25 mouse cellular contexts compared by ENCODE assay signal in genomic region chr14:19949475-19949874, GRCm38 (mm10). TPM values are rescaled to one million over a fixed set of nuclear protein-coding genes. Genes with fewer than 3 reads are reported as not detected.
A peak's percentile ranks its signal among the peaks of the same experiment; 100 is the strongest.
DNase-seq lines count a peak whose midpoint lies in the region; ATAC-seq and TF ChIP-seq lines count a peak whose summit lies in the region.
"Had no signal": no experiment of that assay in that cellular context is flagged by ENCODE, and none has a peak within 500 bp of the region (broad histone marks: within the 10 kb centered on the region; RNA-seq: fewer than 3 reads in every experiment).

No protein-coding gene starts in this region.

- no peak overlapping the region for H3K4me3 ChIP-seq in forebrain, postnatal 0 days (ENCODE audit: low read depth, low read length)
- H3K4me3 ChIP-seq in forebrain, embryonic 14.5 days (ENCODE audit: low read depth, low read length) = no peak overlapping the region
- H3K4me3 ChIP-seq in limb, embryonic 15.5 days = no peak overlapping the region
- no peak overlapping the region for H3K4me3 ChIP-seq in limb, embryonic 10.5 days
- no peak overlapping the region for H3K4me3 ChIP-seq in cortical plate, adult 2 months (ENCODE audit: insufficient read depth, low read length)
- no peak overlapping the region for H3K4me3 ChIP-seq in hindbrain, embryonic 14.5 days (replicated peaks; ENCODE audit: low read length)
- no peak overlapping the region for H3K4me3 ChIP-seq in liver, embryonic 11.5 days (ENCODE audit: low read depth, low read length)
- H3K4me3 ChIP-seq: embryonic facial prominence, embryonic 10.5 days; embryonic facial prominence, embryonic 13.5 days; erythroblast, embryonic 14.5 days; gastrocnemius, adult 2 months; hindbrain, embryonic 12.5 days; intestine, embryonic 15.5 days had no signal

- peaks cover 18% of the 10 kb centered on the region for H3K4me1 ChIP-seq in forebrain, postnatal 0 days (ENCODE audit: insufficient read depth)
- H3K4me1 ChIP-seq in forebrain, embryonic 14.5 days (ENCODE audit: control insufficient read depth, insufficient read depth, low read length) = 0 out of 2 replicates have a peak, but pooled peaks cover 8% of the 10 kb centered on the region
- no peaks in the 10 kb centered on the region for H3K4me1 ChIP-seq in limb, embryonic 15.5 days
- H3K4me1 ChIP-seq in limb, embryonic 10.5 days = no peaks in the 10 kb centered on the region
- H3K4me1 ChIP-seq in cortical plate, adult 2 months (ENCODE audit: control insufficient read depth, insufficient read depth, low read length) = peaks cover 11% of the 10 kb centered on the region; the same call in 1 of the 2 replicates
- H3K4me1 ChIP-seq in hindbrain, embryonic 14.5 days (replicated peaks; ENCODE audit: control insufficient read depth, insufficient read depth, low read length) = no peaks in the 10 kb centered on the region; the same call in none of the 2 replicates
- H3K4me1 ChIP-seq in liver, embryonic 11.5 days (replicated peaks; ENCODE audit: control insufficient read depth, insufficient read depth, low read length) = 0 out of 2 replicates have a peak, but pooled peaks cover 2% of the 10 kb centered on the region
- H3K4me1 ChIP-seq: embryonic facial prominence, embryonic 10.5 days; embryonic facial prominence, embryonic 13.5 days; hindbrain, embryonic 12.5 days had no signal

- WGBS in forebrain, postnatal 0 days = 66% methylated on average over 2 of the region's 2 CpGs
- WGBS in forebrain, embryonic 14.5 days = 92% methylated on average over 2 of the region's 2 CpGs
- WGBS in limb, embryonic 15.5 days = 93% methylated on average over 2 of the region's 2 CpGs
- 97% methylated on average over 2 of the region's 2 CpGs for WGBS in limb, embryonic 10.5 days
- WGBS in hindbrain, embryonic 14.5 days = 99% methylated on average over 2 of the region's 2 CpGs
- 77% methylated on average over 2 of the region's 2 CpGs for whole genome bisulfite sequencing in liver, embryonic 11.5 days

- no peak for TF ChIP-seq POLR2A in cortical plate, adult 2 months (IDR thresholded peaks at IDR 0.05; ENCODE audit: extremely low read depth, insufficient read depth, low read length)

- peak; percentile 28 for ATAC-seq in forebrain, postnatal 0 days
- ATAC-seq in forebrain, embryonic 14.5 days = no peak
- no peak for ATAC-seq in limb, embryonic 15.5 days (ENCODE audit: insufficient number of reproducible peaks, low FRiP score, low TSS enrichment, low read depth)
- no peak for ATAC-seq in hindbrain, embryonic 14.5 days (ENCODE audit: low FRiP score)
- no peak for ATAC-seq in liver, embryonic 11.5 days (replicated peaks; ENCODE audit: low FRiP score)
- ATAC-seq: CD4-positive, CD25-positive, alpha-beta regulatory T cell, adult 4 months; hindbrain, embryonic 16.5 days; intestine, embryonic 15.5 days had no signal

- H3K27me3 ChIP-seq in forebrain, postnatal 0 days (ENCODE audit: insufficient read depth, low read length) = no peaks in the 10 kb centered on the region
- H3K27me3 ChIP-seq in forebrain, embryonic 14.5 days (replicated peaks; ENCODE audit: control insufficient read depth, insufficient read depth, low read length) = no peaks in the 10 kb centered on the region
- no peaks in the 10 kb centered on the region for H3K27me3 ChIP-seq in limb, embryonic 15.5 days
- H3K27me3 ChIP-seq in limb, embryonic 10.5 days (ENCODE audit: low read depth, poor library complexity, severe bottlenecking) = no peaks in the 10 kb centered on the region
- H3K27me3 ChIP-seq in hindbrain, embryonic 14.5 days (ENCODE audit: control insufficient read depth, insufficient read depth, low read length) = no peaks in the 10 kb centered on the region
- no peaks in the 10 kb centered on the region for H3K27me3 ChIP-seq in liver, embryonic 11.5 days (replicated peaks; ENCODE audit: control insufficient read depth, insufficient read depth, low read length)
- H3K27me3 ChIP-seq: embryonic facial prominence, embryonic 13.5 days; hindbrain, embryonic 12.5 days; intestine, embryonic 15.5 days had no signal

- H3K9ac ChIP-seq in forebrain, postnatal 0 days = no peak overlapping the region
- no peak overlapping the region for H3K9ac ChIP-seq in forebrain, embryonic 14.5 days (ENCODE audit: low read length)
- H3K9ac ChIP-seq in limb, embryonic 15.5 days = no peak overlapping the region
- no peak overlapping the region for H3K9ac ChIP-seq in hindbrain, embryonic 14.5 days
- no peak overlapping the region for H3K9ac ChIP-seq in liver, embryonic 11.5 days (ENCODE audit: low read depth, low read length)
- H3K9ac ChIP-seq: embryonic facial prominence, embryonic 13.5 days; hindbrain, embryonic 12.5 days; intestine, embryonic 15.5 days had no signal

- H3K36me3 ChIP-seq in forebrain, postnatal 0 days (ENCODE audit: insufficient read depth) = peaks cover 3% of the 10 kb centered on the region; the same call in 1 of the 2 replicates
- H3K36me3 ChIP-seq in forebrain, embryonic 14.5 days (ENCODE audit: control insufficient read depth, insufficient read depth, low read length) = peaks cover 19% of the 10 kb centered on the region; the same call in 1 of the 2 replicates
- H3K36me3 ChIP-seq in limb, embryonic 15.5 days = no peaks in the 10 kb centered on the region
- H3K36me3 ChIP-seq in limb, embryonic 10.5 days = peaks cover 35% of the 10 kb centered on the region
- H3K36me3 ChIP-seq in hindbrain, embryonic 14.5 days (replicated peaks; ENCODE audit: control insufficient read depth, insufficient read depth) = peaks cover 48% of the 10 kb centered on the region
- no peaks in the 10 kb centered on the region for H3K36me3 ChIP-seq in liver, embryonic 11.5 days (ENCODE audit: control insufficient read depth, insufficient read depth, low read length)
- H3K36me3 ChIP-seq: intestine, embryonic 15.5 days had no signal

- no peak overlapping the region for H3K4me2 ChIP-seq in forebrain, postnatal 0 days (ENCODE audit: low read depth)
- H3K4me2 ChIP-seq in forebrain, embryonic 14.5 days (ENCODE audit: low read length) = no peak overlapping the region
- H3K4me2 ChIP-seq in limb, embryonic 15.5 days = no peak overlapping the region
- no peak overlapping the region for H3K4me2 ChIP-seq in hindbrain, embryonic 14.5 days (replicated peaks)
- H3K4me2 ChIP-seq in liver, embryonic 11.5 days = no peak overlapping the region
- H3K4me2 ChIP-seq: embryonic facial prominence, embryonic 13.5 days; heart, embryonic 11.5 days; hindbrain, embryonic 12.5 days; intestine, embryonic 15.5 days had no signal

- peak overlapping the region; percentile 55; the same call in 1 of the 2 replicates for H3K27ac ChIP-seq in forebrain, postnatal 0 days (ENCODE audit: low read depth, low read length)
- no peak overlapping the region for H3K27ac ChIP-seq in forebrain, embryonic 14.5 days (ENCODE audit: low read depth, low read length)
- peak overlapping the region; percentile 27; the same call in 1 of the 2 replicates for H3K27ac ChIP-seq in limb, embryonic 15.5 days
- H3K27ac ChIP-seq in limb, embryonic 10.5 days = no peak overlapping the region
- 0 out of 2 replicates have a peak overlapping the region, but pooled peaks have one; percentile 10 for H3K27ac ChIP-seq in cortical plate, adult 2 months (ENCODE audit: insufficient read depth, low read length)
- H3K27ac ChIP-seq in hindbrain, embryonic 14.5 days = no peak overlapping the region
- H3K27ac ChIP-seq in liver, embryonic 11.5 days (ENCODE audit: low read depth, low read length) = no peak overlapping the region
- H3K27ac ChIP-seq: embryonic facial prominence, embryonic 10.5 days; embryonic facial prominence, embryonic 13.5 days; gastrocnemius, adult 2 months; hindbrain, embryonic 12.5 days; intestine, embryonic 15.5 days had no signal

- DNase-seq in forebrain, postnatal 0 days = peak; percentile 36
- no peak for DNase-seq in forebrain, embryonic 14.5 days (ENCODE audit: low spot score)
- DNase-seq in limb, embryonic 10.5 days (ENCODE audit: low spot score) = no peak
- no peak for DNase-seq in hindbrain, embryonic 14.5 days (ENCODE audit: low spot score)
- no peak for DNase-seq in liver, embryonic 11.5 days (ENCODE audit: low spot score)
- DNase-seq: adrenal gland, adult 2 months; adrenal gland, postnatal 25 days; cerebellum, adult 11 months; cerebellum, adult 2 months; cerebellum, adult 9-11 months; cerebellum, postnatal 25 days; embryo, embryonic 11 days; gastrocnemius, adult 2 months; gastrocnemius, postnatal 14 days; kidney, adult 11 months had no signal

- TF ChIP-seq CTCF in forebrain, postnatal 0 days (IDR thresholded peaks at IDR 0.05; ENCODE audit: low read depth) = no peak
- no peak for TF ChIP-seq CTCF in cortical plate, adult 2 months (IDR thresholded peaks at IDR 0.05; ENCODE audit: extremely low read depth, insufficient read depth, low read length)

- no peaks in the 10 kb centered on the region for H3K9me3 ChIP-seq in forebrain, postnatal 0 days (ENCODE audit: low read length)
- no peaks in the 10 kb centered on the region for H3K9me3 ChIP-seq in forebrain, embryonic 14.5 days (replicated peaks; ENCODE audit: control insufficient read depth, low read length)
- no peaks in the 10 kb centered on the region for H3K9me3 ChIP-seq in limb, embryonic 15.5 days
- no peaks in the 10 kb centered on the region for H3K9me3 ChIP-seq in limb, embryonic 10.5 days (replicated peaks)
- H3K9me3 ChIP-seq in hindbrain, embryonic 14.5 days (ENCODE audit: control insufficient read depth, low read length) = no peaks in the 10 kb centered on the region
- H3K9me3 ChIP-seq in liver, embryonic 11.5 days (ENCODE audit: control insufficient read depth, low read length) = no peaks in the 10 kb centered on the region
- H3K9me3 ChIP-seq: embryonic facial prominence, embryonic 10.5 days; embryonic facial prominence, embryonic 13.5 days; hindbrain, embryonic 12.5 days; intestine, embryonic 15.5 days had no signal

RNA-seq across cellular contexts. Expression of gene Gng2, which starts 28.0 kb away (rescaled TPM):
- total RNA-seq in forebrain, postnatal 0 days (2014; rRNA removed) = 447 and 546 TPM in 2 replicates
- polyA plus RNA-seq in forebrain, postnatal 0 days (2015; fragmentation: Nextera tagmentation; extraction: Ambion mirVana) = 367 and 462 TPM in 2 replicates
- 423 and 429 TPM in 2 replicates for polyA plus RNA-seq in forebrain, embryonic 14.5 days (2014; fragmentation: Nextera tagmentation; extraction: Ambion mirVana)
- 49.4 and 60.6 TPM in 2 replicates for polyA plus RNA-seq in limb, embryonic 15.5 days (2015; fragmentation: Nextera tagmentation; extraction: Ambion mirVana)
- polyA plus RNA-seq in limb, embryonic 10.5 days (2016; fragmentation: Nextera tagmentation; extraction: Ambion mirVana) = 63.9 and 72.1 TPM in 2 replicates
- polyA plus RNA-seq in cortical plate, adult 2 months (2012; rRNA removed) = 104 and 123 TPM in 2 replicates
- 362 and 393 TPM in 2 replicates for polyA plus RNA-seq in hindbrain, embryonic 14.5 days (2014; fragmentation: Nextera tagmentation; extraction: Ambion mirVana)
- polyA plus RNA-seq in liver, embryonic 11.5 days (2014; fragmentation: Nextera tagmentation; extraction: Ambion mirVana) = 23.7 and 32.7 TPM in 2 replicates
- polyA plus RNA-seq: erythroblast, embryonic 14.5 days had no signal

Comparison
In these comparisons a context has a peak if more than half of its experiments do, and no peak if none do; other contexts are left out.
1. H3K27ac ChIP-seq: peak in forebrain, postnatal 0 days (single experiment), limb, embryonic 15.5 days (single experiment) and cortical plate, adult 2 months (single experiment); none in forebrain, embryonic 14.5 days (single experiment), limb, embryonic 10.5 days (single experiment), hindbrain, embryonic 14.5 days (single experiment) and liver, embryonic 11.5 days (single experiment).